Mouse (Mus musculus): ENCODE data around the gene Aldh1l1. TPM values are rescaled to one million over a fixed set of nuclear protein-coding genes. Genes with fewer than 3 reads are reported as not detected.

The Aldh1l1 gene
- polyA plus RNA-seq, 2 experiments: 1.5 to 2.1 TPM

- Histone ChIP-seq H3K4me3 (replicated peaks; ENCODE audit: low read length) (no peak overlapping the region), H3K4me2 (replicated peaks; ENCODE audit: low read depth, low read length, severe bottlenecking) (no peak overlapping the region), H3K36me3 (ENCODE audit: control insufficient read depth, insufficient read depth, low read length) (no peaks in the 10 kb centered on the region), H3K27me3 (ENCODE audit: control insufficient read depth, insufficient read depth, low read length) (no peaks in the 10 kb centered on the region), H3K4me1 (ENCODE audit: control insufficient read depth, insufficient read depth, low read length) (no peaks in the 10 kb centered on the region), H3K9ac (ENCODE audit: low read depth, low read length, severe bottlenecking) (no peak overlapping the region), H3K9me3 (ENCODE audit: control insufficient read depth, low read length) (0 out of 2 replicates have a peak, but pooled peaks cover 4% of the 10 kb centered on the region), H3K27ac (replicated peaks; ENCODE audit: low read depth, low read length) (no peak overlapping the region)
- ATAC-seq (ENCODE audit: low FRiP score, low read depth) (no peak), DNase-seq (ENCODE audit: low spot score) (no peak)
- TF ChIP-seq POLR2A (IDR thresholded peaks at IDR 0.05; ENCODE audit: borderline replicate concordance, extremely low read depth, insufficient read depth, insufficient read length): no peak
- WGBS: 74% methylated on average over 4 of the region's 4 CpGs
Observed at GRCm38 (mm10) chr6:90597060-90597459, 110.8 kb downstream of the Aldh1l1 start.

DNA sequence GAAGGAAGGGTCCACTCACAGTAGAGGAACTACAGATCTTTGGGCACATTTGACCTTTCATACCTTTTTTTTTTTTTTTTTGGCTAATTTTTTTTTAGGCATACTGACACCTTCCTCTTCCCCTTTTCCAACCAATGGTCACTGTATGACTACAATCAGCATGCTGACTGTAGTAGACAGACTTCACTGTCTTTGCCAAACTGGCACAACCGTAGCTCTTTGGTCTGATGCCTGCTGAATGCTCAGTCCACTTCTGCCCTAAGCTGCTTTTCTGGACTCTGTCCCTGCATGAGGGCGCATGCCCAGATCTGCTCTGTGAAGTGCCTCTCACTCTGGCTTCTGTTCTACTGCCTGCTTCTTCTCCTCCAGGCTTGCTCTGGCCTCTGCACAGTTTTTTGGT lies 111.4 kb downstream of the Aldh1l1 start:
- ATAC-seq (ENCODE audit: low FRiP score, low read depth) (no peak), DNase-seq (ENCODE audit: low spot score) (no peak)
- no peak for TF ChIP-seq POLR2A (IDR thresholded peaks at IDR 0.05; ENCODE audit: borderline replicate concordance, extremely low read depth, insufficient read depth, insufficient read length)
- H3K27ac ChIP-seq (replicated peaks; ENCODE audit: low read depth, low read length): no peak overlapping the region
- no peaks in the 10 kb centered on the region for H3K27me3 ChIP-seq (ENCODE audit: control insufficient read depth, insufficient read depth, low read length)
- no peak overlapping the region for H3K4me2 ChIP-seq (replicated peaks; ENCODE audit: low read depth, low read length, severe bottlenecking)
- H3K36me3 ChIP-seq (ENCODE audit: control insufficient read depth, insufficient read depth, low read length): no peaks in the 10 kb centered on the region
- 84% methylated on average over 2 of the region's 2 CpGs for WGBS
- H3K4me3 ChIP-seq (replicated peaks; ENCODE audit: low read length): no peak overlapping the region
- H3K9ac ChIP-seq (ENCODE audit: low read depth, low read length, severe bottlenecking): no peak overlapping the region
- no peaks in the 10 kb centered on the region for H3K4me1 ChIP-seq (ENCODE audit: control insufficient read depth, insufficient read depth, low read length)
- 0 out of 2 replicates have a peak, but pooled peaks cover 4% of the 10 kb centered on the region for H3K9me3 ChIP-seq (ENCODE audit: control insufficient read depth, low read length)

DNA sequence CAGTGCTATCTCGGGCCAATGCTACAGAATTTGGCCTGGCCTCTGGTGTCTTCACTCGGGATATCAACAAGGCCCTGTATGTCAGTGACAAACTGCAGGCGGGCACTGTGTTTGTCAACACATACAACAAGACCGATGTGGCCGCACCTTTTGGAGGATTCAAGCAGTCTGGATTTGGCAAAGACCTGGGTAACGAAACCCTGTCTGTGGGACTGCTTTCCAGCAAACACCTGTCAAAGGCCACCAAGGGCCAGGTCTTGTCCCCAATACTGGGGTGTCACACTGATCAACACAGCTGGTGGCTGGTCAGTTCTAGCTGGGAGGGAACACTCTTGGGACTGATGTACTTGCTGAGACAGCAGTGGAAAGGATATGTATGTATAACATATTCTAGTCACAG lies 112.0 kb downstream of the Aldh1l1 start:
- Histone ChIP-seq H3K4me2 (replicated peaks; ENCODE audit: low read depth, low read length, severe bottlenecking) (no peak overlapping the region), H3K9ac (ENCODE audit: low read depth, low read length, severe bottlenecking) (no peak overlapping the region), H3K4me3 (replicated peaks; ENCODE audit: low read length) (no peak overlapping the region), H3K36me3 (ENCODE audit: control insufficient read depth, insufficient read depth, low read length) (no peaks in the 10 kb centered on the region), H3K27ac (replicated peaks; ENCODE audit: low read depth, low read length) (no peak overlapping the region), H3K27me3 (ENCODE audit: control insufficient read depth, insufficient read depth, low read length) (no peaks in the 10 kb centered on the region), H3K4me1 (ENCODE audit: control insufficient read depth, insufficient read depth, low read length) (no peaks in the 10 kb centered on the region), H3K9me3 (ENCODE audit: control insufficient read depth, low read length) (0 out of 2 replicates have a peak, but pooled peaks cover 4% of the 10 kb centered on the region)
- ATAC-seq (ENCODE audit: low FRiP score, low read depth) (no peak), DNase-seq (ENCODE audit: low spot score) (no peak)
- 84% methylated on average over 6 of the region's 6 CpGs for WGBS
- TF ChIP-seq POLR2A (IDR thresholded peaks at IDR 0.05; ENCODE audit: borderline replicate concordance, extremely low read depth, insufficient read depth, insufficient read length): no peak

- no peak for TF ChIP-seq POLR2A (IDR thresholded peaks at IDR 0.05; ENCODE audit: borderline replicate concordance, extremely low read depth, insufficient read depth, insufficient read length)
- peaks cover 5% of the 10 kb centered on the region for H3K4me1 ChIP-seq (ENCODE audit: control insufficient read depth, insufficient read depth, low read length)
- H3K27me3 ChIP-seq (ENCODE audit: control insufficient read depth, insufficient read depth, low read length): no peaks in the 10 kb centered on the region
- H3K9me3 ChIP-seq (ENCODE audit: control insufficient read depth, low read length): 0 out of 2 replicates have a peak, but pooled peaks cover 3% of the 10 kb centered on the region
- H3K9ac ChIP-seq (ENCODE audit: low read depth, low read length, severe bottlenecking): no peak overlapping the region
- no peaks in the 10 kb centered on the region for H3K36me3 ChIP-seq (ENCODE audit: control insufficient read depth, insufficient read depth, low read length)
- WGBS: 77% methylated on average over 4 of the region's 4 CpGs
- H3K4me3 ChIP-seq (replicated peaks; ENCODE audit: low read length): no peak overlapping the region
- H3K4me2 ChIP-seq (replicated peaks; ENCODE audit: low read depth, low read length, severe bottlenecking): no peak overlapping the region
- no peak for DNase-seq (ENCODE audit: low spot score)
- no peak overlapping the region for H3K27ac ChIP-seq (replicated peaks; ENCODE audit: low read depth, low read length)
- no peak for ATAC-seq (ENCODE audit: low FRiP score, low read depth)
Observed at GRCm38 (mm10) chr6:90600351-90600750, 114.1 kb downstream of the Aldh1l1 start.

DNA sequence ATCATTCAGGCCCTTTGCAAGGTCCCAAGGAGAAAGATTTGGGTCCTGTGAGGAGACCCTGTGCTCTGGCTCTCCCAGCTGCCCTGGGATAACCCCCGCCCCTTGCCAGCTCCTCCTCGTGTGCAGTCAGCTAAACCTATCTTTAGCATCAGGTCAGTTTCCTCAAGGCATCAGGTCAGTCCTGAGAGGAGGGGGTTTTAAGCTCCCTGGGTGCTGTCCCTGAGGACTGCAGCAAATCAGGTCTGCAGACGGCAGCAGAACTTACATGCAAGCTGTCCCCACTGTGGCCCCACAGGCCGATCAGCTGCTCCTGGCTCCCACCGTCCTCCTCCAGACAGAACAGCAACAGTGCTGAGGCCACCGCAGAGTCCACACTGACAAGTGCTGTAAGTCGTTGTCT lies 115.5 kb downstream of the Aldh1l1 start:
- 54% methylated on average over 7 of the region's 7 CpGs for WGBS
- Histone ChIP-seq H3K4me3 (replicated peaks; ENCODE audit: low read length) (no peak overlapping the region), H3K27ac (replicated peaks; ENCODE audit: low read depth, low read length) (no peak overlapping the region), H3K9ac (ENCODE audit: low read depth, low read length, severe bottlenecking) (no peak overlapping the region), H3K9me3 (ENCODE audit: control insufficient read depth, low read length) (no peaks in the 10 kb centered on the region), H3K27me3 (ENCODE audit: control insufficient read depth, insufficient read depth, low read length) (no peaks in the 10 kb centered on the region), H3K4me2 (replicated peaks; ENCODE audit: low read depth, low read length, severe bottlenecking) (no peak overlapping the region), H3K36me3 (ENCODE audit: control insufficient read depth, insufficient read depth, low read length) (no peaks in the 10 kb centered on the region), H3K4me1 (ENCODE audit: control insufficient read depth, insufficient read depth, low read length) (peaks cover 6% of the 10 kb centered on the region)
- no peak for TF ChIP-seq POLR2A (IDR thresholded peaks at IDR 0.05; ENCODE audit: borderline replicate concordance, extremely low read depth, insufficient read depth, insufficient read length)
- ATAC-seq (ENCODE audit: low FRiP score, low read depth) (no peak), DNase-seq (ENCODE audit: low spot score) (no peak)

GRCm38 (mm10) chr6:90602304-90602703 lies 116.1 kb downstream of the Aldh1l1 start:
- DNase-seq (ENCODE audit: low spot score) (no peak), ATAC-seq (ENCODE audit: low FRiP score, low read depth) (no peak)
- WGBS: 86% methylated on average over 3 of the region's 3 CpGs
- Histone ChIP-seq H3K27me3 (ENCODE audit: control insufficient read depth, insufficient read depth, low read length) (no peaks in the 10 kb centered on the region), H3K4me1 (ENCODE audit: control insufficient read depth, insufficient read depth, low read length) (peaks cover 6% of the 10 kb centered on the region), H3K9me3 (ENCODE audit: control insufficient read depth, low read length) (no peaks in the 10 kb centered on the region), H3K4me2 (replicated peaks; ENCODE audit: low read depth, low read length, severe bottlenecking) (no peak overlapping the region), H3K9ac (ENCODE audit: low read depth, low read length, severe bottlenecking) (no peak overlapping the region), H3K36me3 (ENCODE audit: control insufficient read depth, insufficient read depth, low read length) (no peaks in the 10 kb centered on the region), H3K4me3 (replicated peaks; ENCODE audit: low read length) (no peak overlapping the region), H3K27ac (replicated peaks; ENCODE audit: low read depth, low read length) (no peak overlapping the region)
- TF ChIP-seq POLR2A (IDR thresholded peaks at IDR 0.05; ENCODE audit: borderline replicate concordance, extremely low read depth, insufficient read depth, insufficient read length): no peak
